Mouse (Mus musculus) myocyte (in vitro differentiated cells): Measurements from ENCODE around the gene Tnfrsf13b. TPM values are rescaled to one million over a fixed set of nuclear protein-coding genes. Genes with fewer than 3 reads are reported as not detected.
"Not testable (repeated sequence)": the region's sequence is repeated elsewhere in the genome, so short reads cannot be mapped to it uniquely, and the experiment has no call there.

ENCODE experiments used
- H3K27me3 ChIP-seq: one replicate; pipeline ENCODE4 v1.6.1; 2011; ENCODE audit not compliant: control insufficient read depth, insufficient read depth, insufficient read length
- H3K36me3 ChIP-seq: one replicate; pipeline ENCODE4 v1.6.1; 2011; ENCODE audit not compliant: control insufficient read depth, insufficient read depth
- H3K4me2 ChIP-seq: one replicate; pipeline ENCODE4 v1.6.1; 2011; ENCODE audit warnings: low read depth, control low read depth
- H3K4me3 ChIP-seq: one replicate; pipeline ENCODE4 v1.5.1; 2011; ENCODE audit warnings: mild to moderate bottlenecking, control low read depth, moderate library complexity
- H3K79me2 ChIP-seq: one replicate; pipeline ENCODE4 v1.6.1; 2011; ENCODE audit not compliant: control insufficient read depth, insufficient read depth
- H3ac ChIP-seq: one replicate; pipeline ENCODE4 v1.6.1; 2011; ENCODE audit not compliant: control insufficient read depth, insufficient read length
- CEBPB ChIP-seq: IDR thresholded peaks from 2 replicates; pipeline ENCODE4 v1.6.1; 2011; ENCODE audit warnings: mild to moderate bottlenecking, moderate library complexity; ENCODE audit not compliant: poor library complexity, insufficient read depth, severe bottlenecking
- E2F4 ChIP-seq: IDR thresholded peaks from one replicate; pipeline ENCODE4 v1.6.1; 2011; ENCODE audit warnings: mild to moderate bottlenecking, control low read depth, moderate library complexity; ENCODE audit not compliant: insufficient read depth
- MAX ChIP-seq: IDR thresholded peaks from one replicate; pipeline ENCODE4 v1.6.1; 2011; ENCODE audit warnings: low read depth, mild to moderate bottlenecking, control low read depth
- MYOD1 ChIP-seq, 3 experiments: IDR thresholded peaks; one replicate each; pipeline ENCODE4 v1.6.1; 2011; ENCODE audit warnings: control low read depth in 2 of 3, low read depth in 2 of 3, mild to moderate bottlenecking in 2 of 3, moderate library complexity in 1 of 3; ENCODE audit not compliant: insufficient read length in 2 of 3, control insufficient read depth in 1 of 3
- MYOG ChIP-seq, 3 experiments: IDR thresholded peaks; one replicate each; pipeline ENCODE4 v1.6.1; 2011; ENCODE audit warnings: control low read depth in 2 of 3, low read depth in 2 of 3, mild to moderate bottlenecking in 2 of 3; ENCODE audit not compliant: insufficient read length in 2 of 3, control insufficient read depth in 1 of 3, insufficient read depth in 1 of 3
- POLR2A ChIP-seq: IDR thresholded peaks from one replicate; pipeline ENCODE4 v1.6.1; 2011; ENCODE audit warnings: low read depth, mild to moderate bottlenecking, control low read depth, moderate library complexity; ENCODE audit not compliant: insufficient read length
- POLR2AphosphoS2 ChIP-seq: IDR thresholded peaks from one replicate; pipeline ENCODE4 v1.6.1; 2011; ENCODE audit warnings: low read depth, control low read depth; ENCODE audit not compliant: insufficient read length
- REST ChIP-seq: IDR thresholded peaks from one replicate; pipeline ENCODE4 v1.6.1; 2011; ENCODE audit warnings: mild to moderate bottlenecking, control low read depth, moderate library complexity; ENCODE audit not compliant: insufficient read depth, insufficient read length
- SRF ChIP-seq: IDR thresholded peaks from one replicate; pipeline ENCODE4 v1.6.1; 2011; ENCODE audit warnings: low read depth; ENCODE audit not compliant: control insufficient read depth, insufficient read length
- TCF12 ChIP-seq: IDR thresholded peaks from one replicate; pipeline ENCODE4 v1.6.1; 2011; ENCODE audit warnings: mild to moderate bottlenecking, control low read depth; ENCODE audit not compliant: poor library complexity, insufficient read depth, severe bottlenecking
- TCF3 ChIP-seq: IDR thresholded peaks from one replicate; pipeline ENCODE4 v1.6.1; 2011; ENCODE audit warnings: low read depth, control low read depth; ENCODE audit not compliant: insufficient read length
- USF1 ChIP-seq: IDR thresholded peaks from one replicate; pipeline ENCODE4 v1.6.1; 2011; ENCODE audit warnings: low read depth, mild to moderate bottlenecking, control low read depth, moderate library complexity
- polyA plus RNA-seq: library from polyadenylated mRNA; unstranded; fragments of >200 nt; fragmentation: generic; extraction: Trizol; gene quantifications from one replicate; pipeline ENCODE4 v1.2.1, GENCODE M21; 2012; ENCODE audit warnings: missing spikeins

Gene Tnfrsf13b
- polyA plus RNA-seq, 1 experiment = 0.04 TPM

- Histone ChIP-seq H3K27me3 (no peaks in the 10 kb centered on the region), H3K36me3 (no peaks in the 10 kb centered on the region), H3K4me2 (no peak overlapping the region), H3K79me2 (no peaks in the 10 kb centered on the region), H3ac (no peak overlapping the region), H3K4me3 (no peak overlapping the region)
- TF ChIP-seq USF1 = no peak
- no peak for TF ChIP-seq TCF12
- no peak for TF ChIP-seq REST
- TF ChIP-seq TCF3 = no peak
- no peak for TF ChIP-seq POLR2A
- no peak for TF ChIP-seq MYOG (IDR thresholded peaks at IDR 0.05; ENCODE audit: control insufficient read depth in 1 of 3, insufficient read depth in 1 of 3, insufficient read length in 2 of 3, low read depth in 2 of 3)
- no peak for TF ChIP-seq CEBPB
- TF ChIP-seq E2F4 = no peak
- no peak for TF ChIP-seq SRF
- no peak for TF ChIP-seq MAX
- TF ChIP-seq POLR2AphosphoS2 = no peak
- no peak for TF ChIP-seq MYOD1 (IDR thresholded peaks at IDR 0.05; ENCODE audit: control insufficient read depth in 1 of 3, insufficient read length in 2 of 3, low read depth in 2 of 3)
These were observed 53.8 kb downstream of the Tnfrsf13b start for GRCm38 (mm10) chr11:61180361-61180760.

GRCm38 (mm10) chr11:61181624-61182023 lies 55.1 kb downstream of the Tnfrsf13b start:
- H3K79me2 ChIP-seq = no peaks in the 10 kb centered on the region
- no peaks in the 10 kb centered on the region for H3K27me3 ChIP-seq
- TF ChIP-seq TCF12 = no peak
- no peak for TF ChIP-seq USF1
- TF ChIP-seq MYOG (IDR thresholded peaks at IDR 0.05; ENCODE audit: control insufficient read depth in 1 of 3, insufficient read depth in 1 of 3, insufficient read length in 2 of 3, low read depth in 2 of 3) = no peak
- no peak for TF ChIP-seq MAX
- no peak for TF ChIP-seq POLR2A
- TF ChIP-seq MYOD1 (IDR thresholded peaks at IDR 0.05; ENCODE audit: control insufficient read depth in 1 of 3, insufficient read length in 2 of 3, low read depth in 2 of 3) = no peak
- TF ChIP-seq REST = no peak
- TF ChIP-seq CEBPB = no peak
- TF ChIP-seq POLR2AphosphoS2 = no peak
- no peak for TF ChIP-seq TCF3
- TF ChIP-seq E2F4 = no peak
- H3K4me3 ChIP-seq = no peak overlapping the region
- no peaks in the 10 kb centered on the region for H3K36me3 ChIP-seq
- H3ac ChIP-seq = no peak overlapping the region
- no peak overlapping the region for H3K4me2 ChIP-seq

- Histone ChIP-seq H3K4me2 (no peak overlapping the region), H3K4me3 (no peak overlapping the region), H3ac (no peak overlapping the region), H3K79me2 (no peaks in the 10 kb centered on the region), H3K36me3 (no peaks in the 10 kb centered on the region), H3K27me3 (no peaks in the 10 kb centered on the region)
- TF ChIP-seq MAX (no peak), MYOG (IDR thresholded peaks at IDR 0.05; ENCODE audit: control insufficient read depth in 1 of 3, insufficient read depth in 1 of 3, insufficient read length in 2 of 3, low read depth in 2 of 3) (no peak), REST (no peak), CEBPB (no peak), TCF12 (no peak), USF1 (no peak), POLR2AphosphoS2 (no peak), E2F4 (no peak), POLR2A (no peak), MYOD1 (IDR thresholded peaks at IDR 0.05; ENCODE audit: control insufficient read depth in 1 of 3, insufficient read length in 2 of 3, low read depth in 2 of 3) (no peak), SRF (no peak), TCF3 (no peak)
These were observed 57.3 kb downstream of the Tnfrsf13b start for GRCm38 (mm10) chr11:61183820-61184219.

- Histone ChIP-seq H3ac (no peak overlapping the region), H3K79me2 (no peaks in the 10 kb centered on the region), H3K27me3 (no peaks in the 10 kb centered on the region), H3K4me3 (no peak overlapping the region), H3K36me3 (no peaks in the 10 kb centered on the region), H3K4me2 (no peak overlapping the region)
- TF ChIP-seq E2F4 (no peak), MYOG (IDR thresholded peaks at IDR 0.05; ENCODE audit: control insufficient read depth in 1 of 3, insufficient read depth in 1 of 3, insufficient read length in 2 of 3, low read depth in 2 of 3) (no peak), MYOD1 (IDR thresholded peaks at IDR 0.05; ENCODE audit: control insufficient read depth in 1 of 3, insufficient read length in 2 of 3, low read depth in 2 of 3) (no peak)
These were observed 64.2 kb downstream of the Tnfrsf13b start for GRCm38 (mm10) chr11:61190776-61191175.

- not testable (repeated sequence) for H3K4me3 ChIP-seq, H3K4me2 ChIP-seq, H3K27me3 ChIP-seq, H3ac ChIP-seq, H3K36me3 ChIP-seq, H3K79me2 ChIP-seq
These were observed 65.6 kb downstream of the Tnfrsf13b start for GRCm38 (mm10) chr11:61192123-61192522.

GRCm38 (mm10) chr11:61192779-61193178 lies 66.2 kb downstream of the Tnfrsf13b start:
- H3K36me3 ChIP-seq = no peaks in the 10 kb centered on the region
- no peaks in the 10 kb centered on the region for H3K27me3 ChIP-seq
- H3K4me3 ChIP-seq = no peak overlapping the region
- H3ac ChIP-seq = no peak overlapping the region
- TF ChIP-seq POLR2AphosphoS2 (no peak), E2F4 (no peak), TCF3 (no peak), POLR2A (no peak), USF1 (no peak), MYOD1 (IDR thresholded peaks at IDR 0.05; ENCODE audit: control insufficient read depth in 1 of 3, insufficient read length in 2 of 3, low read depth in 2 of 3) (no peak), SRF (no peak), MAX (no peak), REST (no peak), CEBPB (no peak), MYOG (IDR thresholded peaks at IDR 0.05; ENCODE audit: control insufficient read depth in 1 of 3, insufficient read depth in 1 of 3, insufficient read length in 2 of 3, low read depth in 2 of 3) (no peak), TCF12 (no peak)
- no peaks in the 10 kb centered on the region for H3K79me2 ChIP-seq
- no peak overlapping the region for H3K4me2 ChIP-seq
